Mouse (Mus musculus): ENCODE data around the gene Arhgap45. TPM values are rescaled to one million over a fixed set of nuclear protein-coding genes. Genes with fewer than 3 reads are reported as not detected.

Arhgap45 gene
- polyA plus RNA-seq, 1 experiment from 2014 or later, result 15.5 TPM

GRCm38 (mm10) chr10:79978061-79978460, 38.4 kb upstream of the Arhgap45 start:
- no peak for DNase-seq (ENCODE audit: low spot score)
- H3K9me3 ChIP-seq (replicated peaks), result 0 out of 2 replicates have a peak, but pooled peaks cover 3% of the 10 kb centered on the region
- no peak overlapping the region for H3K27ac ChIP-seq
- peaks cover 8% of the 10 kb centered on the region for H3K4me1 ChIP-seq
- peaks cover 13% of the 10 kb centered on the region for H3K27me3 ChIP-seq (ENCODE audit: low read depth, poor library complexity, severe bottlenecking)
- peaks cover 87% of the 10 kb centered on the region for H3K36me3 ChIP-seq
- H3K4me3 ChIP-seq, result peak overlapping the region; percentile 4; the same call in 1 of the 2 replicates
- 96% methylated on average over 21 of the region's 21 CpGs for whole genome bisulfite sequencing

- WGBS, result 92% methylated on average over 22 of the region's 22 CpGs
- Histone ChIP-seq H3K4me3 (no peak overlapping the region), H3K36me3 (peaks cover 76% of the 10 kb centered on the region), H3K27ac (no peak overlapping the region), H3K9me3 (replicated peaks) (0 out of 2 replicates have a peak, but pooled peaks cover 3% of the 10 kb centered on the region), H3K27me3 (ENCODE audit: low read depth, poor library complexity, severe bottlenecking) (no peaks in the 10 kb centered on the region; the same call in 1 of the 2 replicates), H3K4me1 (peaks cover 15% of the 10 kb centered on the region)
- no peak for DNase-seq (ENCODE audit: low spot score)
These were observed 36.9 kb upstream of the Arhgap45 start for GRCm38 (mm10) chr10:79979401-79980155.

GRCm38 (mm10) chr10:79983205-79983604, 33.2 kb upstream of the Arhgap45 start:
- peak overlapping the region; percentile 92 for H3K27ac ChIP-seq
- 85% methylated on average over 5 of the region's 5 CpGs for WGBS
- H3K36me3 ChIP-seq, result peaks cover 41% of the 10 kb centered on the region
- no peak for DNase-seq (ENCODE audit: low spot score)
- H3K9me3 ChIP-seq (replicated peaks), result no peaks in the 10 kb centered on the region
- peaks cover 41% of the 10 kb centered on the region for H3K4me1 ChIP-seq
- no peaks in the 10 kb centered on the region; the same call in 1 of the 2 replicates for H3K27me3 ChIP-seq (ENCODE audit: low read depth, poor library complexity, severe bottlenecking)
- H3K4me3 ChIP-seq, result peak overlapping the region; percentile 80

GRCm38 (mm10) chr10:79983670-79984069, 32.8 kb upstream of the Arhgap45 start:
- peaks cover 46% of the 10 kb centered on the region for H3K4me1 ChIP-seq
- H3K36me3 ChIP-seq, result peaks cover 36% of the 10 kb centered on the region
- no peaks in the 10 kb centered on the region for H3K9me3 ChIP-seq (replicated peaks)
- H3K4me3 ChIP-seq, result peak overlapping the region; percentile 80
- WGBS, result under 1% methylated on average over 21 of the region's 21 CpGs
- H3K27me3 ChIP-seq (ENCODE audit: low read depth, poor library complexity, severe bottlenecking), result no peaks in the 10 kb centered on the region
- peak overlapping the region; percentile 92 for H3K27ac ChIP-seq
- peak; percentile 73 for DNase-seq (ENCODE audit: low spot score)

- WGBS, result 2% methylated on average over 49 of the region's 49 CpGs
- DNase-seq (ENCODE audit: low spot score), result peak; percentile 85
- Histone ChIP-seq H3K4me1 (peaks cover 52% of the 10 kb centered on the region), H3K27ac (peak within 1 kb of the TSS; percentile 92), H3K36me3 (peaks cover 30% of the 10 kb centered on the region), H3K4me3 (peak within 1 kb of the TSS; percentile 80), H3K9me3 (replicated peaks) (no peaks in the 10 kb centered on the region), H3K27me3 (ENCODE audit: low read depth, poor library complexity, severe bottlenecking) (no peaks in the 10 kb centered on the region)
These were observed 32.1 kb upstream of the Arhgap45 start, which contains the start of gene Tmem259 for GRCm38 (mm10) chr10:79984195-79984816. Gene Tmem259, minus strand, starts transcription at chr10:79984330.

GRCm38 (mm10) chr10:79984871-79985270, 31.6 kb upstream of the Arhgap45 start:
- Histone ChIP-seq H3K27ac (peak overlapping the region; percentile 92), H3K27me3 (ENCODE audit: low read depth, poor library complexity, severe bottlenecking) (no peaks in the 10 kb centered on the region), H3K9me3 (replicated peaks) (no peaks in the 10 kb centered on the region), H3K4me3 (peak overlapping the region; percentile 80), H3K4me1 (peaks cover 58% of the 10 kb centered on the region), H3K36me3 (peaks cover 24% of the 10 kb centered on the region)
- DNase-seq (ENCODE audit: low spot score), result peak; percentile 89
- WGBS, result 0% methylated on average over 22 of the region's 22 CpGs

- H3K27me3 ChIP-seq (ENCODE audit: low read depth, poor library complexity, severe bottlenecking), result no peaks in the 10 kb centered on the region
- DNase-seq (ENCODE audit: low spot score), result peak; percentile 68
- H3K4me3 ChIP-seq, result peak overlapping the region; percentile 80
- peak overlapping the region; percentile 92 for H3K27ac ChIP-seq
- peaks cover 64% of the 10 kb centered on the region for H3K4me1 ChIP-seq
- H3K9me3 ChIP-seq (replicated peaks), result no peaks in the 10 kb centered on the region
- 6% methylated on average over 35 of the region's 35 CpGs for WGBS
- peaks cover 17% of the 10 kb centered on the region for H3K36me3 ChIP-seq
These were observed 30.9 kb upstream of the Arhgap45 start for GRCm38 (mm10) chr10:79985334-79986231.

DNA sequence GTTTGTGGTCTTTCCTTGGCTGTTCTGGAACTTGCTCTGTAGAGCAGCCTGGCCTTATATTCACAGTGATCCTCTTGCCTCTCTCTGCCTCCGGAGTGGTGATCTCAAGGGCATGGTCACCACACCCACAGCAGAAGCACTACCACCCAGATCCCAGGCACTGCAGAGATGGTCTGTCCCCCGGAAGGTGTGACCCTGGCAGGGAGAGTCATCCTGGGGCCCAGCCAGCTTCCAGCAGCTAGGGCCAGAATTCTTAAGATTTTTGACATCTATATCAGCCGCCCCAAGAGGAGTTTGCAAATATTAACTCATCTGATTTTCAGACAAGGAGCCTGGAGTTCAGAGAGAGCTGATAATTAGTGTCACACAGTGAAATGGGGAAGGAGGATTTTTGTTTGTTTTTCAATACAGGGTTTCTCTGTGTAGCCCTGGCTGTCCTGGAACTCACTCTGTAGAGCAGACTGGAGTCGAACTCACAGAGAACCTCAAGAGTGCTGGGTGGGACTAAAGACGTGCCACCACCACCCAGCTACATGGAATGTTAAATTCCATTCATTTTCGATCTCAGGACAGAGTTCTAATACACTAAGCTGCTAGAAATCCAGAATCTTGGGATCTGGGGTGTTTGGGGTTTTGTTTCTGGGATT, 30.1 kb upstream of the Arhgap45 start:
- peak overlapping the region; percentile 93; the same call in 1 of the 2 replicates for H3K27ac ChIP-seq
- 46% methylated on average over 6 of the region's 6 CpGs for whole genome bisulfite sequencing
- no peaks in the 10 kb centered on the region for H3K27me3 ChIP-seq (ENCODE audit: low read depth, poor library complexity, severe bottlenecking)

DNA sequence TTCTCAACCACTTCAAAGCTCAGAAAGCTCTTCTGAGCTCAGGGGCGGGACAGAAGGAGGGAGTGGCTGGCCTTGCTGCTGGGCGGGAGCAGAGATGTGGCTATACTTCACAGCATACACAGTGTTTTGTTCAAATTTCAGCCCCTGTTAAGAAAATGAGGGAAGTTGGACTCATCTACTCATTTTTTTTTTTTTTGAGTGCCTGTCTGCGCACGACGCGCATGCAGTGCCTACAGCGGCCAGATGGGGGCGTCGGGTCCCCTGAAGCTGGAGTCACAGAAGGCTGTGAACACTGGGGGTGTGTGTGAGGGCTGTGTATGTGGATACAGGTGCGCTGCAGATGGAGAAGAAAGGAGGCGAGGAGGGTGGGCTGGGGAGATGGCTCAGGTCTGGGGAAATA, 29.5 kb upstream of the Arhgap45 start:
- 6% methylated on average over 11 of the region's 11 CpGs for WGBS

More for the DNA sequence above, 30.1 kb upstream of the Arhgap45 start:
- no peak for DNase-seq (ENCODE audit: low spot score)
- Histone ChIP-seq H3K4me3 (peak overlapping the region; percentile 80), H3K4me1 (peaks cover 71% of the 10 kb centered on the region), H3K36me3 (peaks cover 17% of the 10 kb centered on the region), H3K9me3 (replicated peaks) (0 out of 2 replicates have a peak, but pooled peaks cover 4% of the 10 kb centered on the region)

DNA sequence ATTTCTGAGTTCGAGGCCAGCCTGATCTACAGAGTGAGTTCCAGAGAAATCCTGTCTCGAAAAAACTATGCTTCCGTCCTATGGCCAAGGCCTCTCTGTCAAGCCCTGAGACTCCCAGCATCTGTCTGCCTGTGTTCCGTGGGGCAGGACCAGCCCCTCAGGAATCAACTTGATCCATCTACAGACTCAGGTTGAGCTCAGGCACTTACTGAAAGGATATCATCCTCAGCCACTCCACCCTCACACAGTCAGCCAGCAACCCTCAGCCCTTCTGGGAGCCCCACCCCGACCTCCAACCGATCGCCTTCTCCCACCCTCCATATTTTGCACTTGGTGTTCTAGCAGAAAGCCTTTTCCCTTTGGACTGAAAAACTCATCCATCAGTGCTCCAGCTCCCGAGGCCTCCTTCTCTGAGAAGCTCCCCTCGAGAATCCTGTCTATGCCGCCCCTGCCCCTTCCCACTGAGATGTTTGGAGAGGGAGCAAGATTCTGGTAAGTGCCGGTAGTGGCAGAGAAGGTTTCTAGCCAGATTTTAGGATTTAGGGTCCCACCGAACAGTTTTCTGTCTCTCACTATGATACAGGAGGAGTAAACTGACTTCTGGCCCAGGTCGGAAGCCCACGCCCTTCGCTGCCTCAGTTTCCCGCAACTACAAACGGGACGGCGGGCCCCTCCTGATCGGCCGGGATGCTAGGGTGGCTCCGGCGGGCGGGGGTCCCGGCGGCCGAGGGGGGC, 28.5 kb upstream of the Arhgap45 start:
- DNase-seq (ENCODE audit: low spot score), result no peak
- no peaks in the 10 kb centered on the region for H3K27me3 ChIP-seq (ENCODE audit: low read depth, poor library complexity, severe bottlenecking)
- 10% methylated on average over 27 of the region's 27 CpGs for WGBS
- peak overlapping the region; percentile 93 for H3K27ac ChIP-seq
- 0 out of 2 replicates have a peak, but pooled peaks cover 4% of the 10 kb centered on the region for H3K9me3 ChIP-seq (replicated peaks)
- H3K36me3 ChIP-seq, result peaks cover 23% of the 10 kb centered on the region
- H3K4me1 ChIP-seq, result peaks cover 64% of the 10 kb centered on the region
- H3K4me3 ChIP-seq, result peak overlapping the region; percentile 65

More for the DNA sequence above, 29.5 kb upstream of the Arhgap45 start:
- no peaks in the 10 kb centered on the region for H3K27me3 ChIP-seq (ENCODE audit: low read depth, poor library complexity, severe bottlenecking)
- peak overlapping the region; percentile 93 for H3K27ac ChIP-seq
- peaks cover 18% of the 10 kb centered on the region for H3K36me3 ChIP-seq
- DNase-seq (ENCODE audit: low spot score), result peak; percentile 92
- peaks cover 71% of the 10 kb centered on the region for H3K4me1 ChIP-seq
- H3K4me3 ChIP-seq, result peak overlapping the region; percentile 65
- 0 out of 2 replicates have a peak, but pooled peaks cover 4% of the 10 kb centered on the region for H3K9me3 ChIP-seq (replicated peaks)

DNA sequence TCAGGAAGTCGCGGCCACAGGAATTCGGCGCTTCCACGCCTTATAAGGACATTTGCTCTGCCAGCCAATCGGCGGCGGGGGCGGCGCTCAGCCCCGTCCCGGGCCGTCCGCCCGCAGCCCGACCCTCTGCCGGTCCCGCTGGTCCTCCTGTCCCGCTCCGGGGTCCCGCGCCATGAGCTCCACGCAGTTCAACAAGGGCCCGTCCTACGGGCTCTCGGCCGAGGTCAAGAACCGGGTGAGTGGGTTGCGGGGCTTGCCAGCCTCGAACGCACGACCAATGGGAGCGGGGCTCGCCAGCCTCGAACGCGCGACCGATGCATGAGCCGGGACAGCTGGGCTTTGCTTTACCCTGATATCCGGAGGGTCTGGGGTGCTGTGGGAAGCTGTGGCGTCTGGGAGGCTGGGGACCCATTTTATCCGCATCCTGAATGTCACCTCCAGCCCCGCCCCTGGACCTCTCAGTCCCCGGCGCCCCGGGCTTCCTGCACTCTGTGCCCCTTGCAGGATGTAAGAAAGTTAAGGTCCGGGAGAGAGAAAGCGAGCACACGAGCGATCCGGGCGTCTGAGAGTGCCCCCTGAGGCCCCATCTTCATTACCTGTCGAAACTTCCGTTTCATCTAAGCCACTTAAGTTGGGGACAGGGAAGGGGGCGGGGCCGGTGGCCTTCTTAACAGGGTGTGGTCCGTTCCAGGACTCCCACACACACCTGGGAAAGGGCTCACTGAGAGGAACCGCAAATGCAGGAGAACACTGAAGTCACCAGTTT, 27.8 kb upstream of the Arhgap45 start, which contains the start of gene Cnn2:
Cnn2 (plus strand) TSS at position 79 of the 766 bp plus-strand sequence.
- peak within 1 kb of the TSS; percentile 65 for H3K4me3 ChIP-seq
- no peaks in the 10 kb centered on the region for H3K27me3 ChIP-seq (ENCODE audit: low read depth, poor library complexity, severe bottlenecking)
- H3K4me1 ChIP-seq, result peaks cover 56% of the 10 kb centered on the region
- peaks cover 31% of the 10 kb centered on the region for H3K36me3 ChIP-seq
- WGBS, result under 1% methylated on average over 59 of the region's 59 CpGs
- H3K9me3 ChIP-seq (replicated peaks), result 0 out of 2 replicates have a peak, but pooled peaks cover 4% of the 10 kb centered on the region
- H3K27ac ChIP-seq, result peak within 1 kb of the TSS; percentile 93
- peak; percentile 83 for DNase-seq (ENCODE audit: low spot score)
